Mouse (Mus musculus): ENCODE measurements at regions not wholly inside any gene's neighbourhood (a gene's known extent, or its start where the extent isn't known, plus 50 kb on each side); places are given as distances from the start of the nearest gene placed in this dataset.

DNA sequence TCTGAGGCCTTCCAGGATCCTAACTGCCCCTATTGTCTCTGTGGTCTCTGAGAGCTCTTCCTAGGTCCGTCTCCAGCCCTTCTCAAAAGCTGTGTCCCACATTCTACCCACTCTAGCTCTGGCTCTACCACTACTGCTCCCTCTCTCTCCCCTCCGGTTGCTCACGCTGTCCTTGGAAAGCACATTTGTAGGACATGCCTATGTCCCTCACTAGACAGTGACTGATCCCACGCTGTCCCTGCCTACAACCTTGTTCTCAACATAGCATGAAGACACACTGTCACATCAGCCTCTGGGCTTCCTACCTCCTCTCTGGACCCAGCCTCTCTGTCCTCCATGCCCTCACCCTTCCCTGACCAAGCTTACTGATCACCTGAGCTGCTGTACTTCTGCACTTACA, 148.5 kb upstream of the Klf14 start:
- DNase-seq (ENCODE audit: low read depth, low spot score), result no peak

DNA sequence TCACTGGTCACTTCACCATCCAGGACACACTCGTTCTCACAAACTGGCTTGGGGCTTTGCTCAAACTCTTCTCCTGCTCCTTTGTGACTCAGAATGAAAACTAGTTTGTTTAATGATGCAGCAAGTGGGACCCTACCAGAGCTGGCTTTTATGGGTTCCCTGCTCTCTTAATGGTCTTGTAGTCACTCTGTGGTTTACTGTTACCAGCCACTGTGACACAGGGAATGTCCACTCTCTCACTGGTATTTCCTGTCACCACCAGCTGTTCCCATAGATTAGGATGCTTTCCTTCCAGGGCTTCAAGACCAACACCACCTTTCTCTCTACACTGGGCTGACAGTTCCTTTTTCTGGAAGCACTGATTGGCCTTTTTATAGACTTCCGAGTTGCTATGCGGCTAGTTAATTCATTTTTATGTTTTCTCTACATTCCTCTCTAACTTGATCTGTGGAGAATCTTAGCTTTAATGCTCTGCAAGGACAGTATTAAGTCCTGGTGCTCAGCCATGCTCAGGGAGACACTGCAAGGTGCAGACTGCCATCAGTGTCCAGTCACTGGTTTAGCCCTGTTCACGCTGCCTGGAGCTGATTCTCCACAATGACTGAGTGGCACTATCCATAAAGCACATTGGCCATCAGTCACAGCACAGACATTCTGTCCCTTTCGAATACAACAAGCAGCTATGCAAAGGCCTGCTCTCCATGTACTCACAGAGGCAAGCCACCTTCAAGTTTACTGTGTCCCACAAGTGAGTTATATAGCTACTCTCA, 149.2 kb upstream of the Klf14 start:
- DNase-seq (ENCODE audit: low read depth, low spot score), result no peak

DNA sequence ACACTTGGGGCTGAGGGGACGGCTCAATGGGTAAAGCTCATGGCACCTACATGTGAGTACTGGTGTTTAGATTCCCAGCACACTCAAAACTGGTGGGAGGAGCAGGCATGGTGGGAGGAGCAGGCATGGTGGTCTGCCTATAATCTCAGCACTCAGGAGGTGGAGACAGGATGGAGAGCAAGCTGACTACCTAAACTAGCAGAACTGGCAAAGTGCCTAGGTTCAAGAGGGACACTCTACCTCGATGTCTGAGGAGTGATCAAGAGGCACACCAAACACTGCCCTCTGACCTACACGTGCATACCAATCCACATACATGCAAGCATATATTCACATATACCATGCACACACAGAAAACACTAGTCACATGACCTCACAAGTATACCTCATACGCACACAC, 150.7 kb upstream of the Klf14 start:
- DNase-seq (ENCODE audit: low read depth, low spot score), result no peak

DNA sequence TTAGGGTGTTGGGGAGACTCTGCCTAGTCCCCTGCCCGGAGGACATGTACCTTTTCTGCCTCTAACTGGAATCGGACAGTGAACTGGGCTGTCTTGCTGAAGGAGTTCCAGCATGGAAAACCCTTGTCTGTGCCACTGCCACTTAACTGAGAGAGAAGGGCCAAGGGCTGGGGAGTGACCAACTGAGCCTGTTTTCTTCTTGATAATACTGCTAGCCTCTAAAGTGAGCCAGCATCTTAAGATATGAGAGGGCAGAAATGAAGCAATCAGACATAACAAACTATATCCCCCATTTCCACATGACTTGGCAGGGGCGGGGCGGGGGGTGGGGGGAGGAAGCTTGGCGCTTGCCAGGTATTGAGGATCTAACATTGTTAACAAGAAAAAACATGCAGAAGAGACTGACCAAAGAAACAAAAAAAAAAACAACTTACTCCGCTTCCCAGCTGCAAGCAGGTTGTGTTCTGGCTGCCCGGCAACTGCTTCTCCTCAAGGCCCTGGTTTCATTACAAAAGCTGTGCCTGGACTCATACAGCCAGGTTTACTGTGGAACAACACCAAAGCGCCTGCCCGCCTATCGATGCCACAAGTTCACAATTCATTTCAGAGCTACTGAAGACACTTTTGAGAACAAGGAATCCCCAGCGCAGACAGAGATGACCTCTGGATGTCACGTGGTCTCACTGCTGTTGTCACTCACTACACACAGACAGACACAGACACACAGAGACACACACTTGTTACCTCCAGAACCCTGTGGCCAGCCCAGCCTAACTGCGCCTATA, 153.6 kb upstream of the Klf14 start:
- DNase-seq (ENCODE audit: low read depth, low spot score), result no peak

DNA sequence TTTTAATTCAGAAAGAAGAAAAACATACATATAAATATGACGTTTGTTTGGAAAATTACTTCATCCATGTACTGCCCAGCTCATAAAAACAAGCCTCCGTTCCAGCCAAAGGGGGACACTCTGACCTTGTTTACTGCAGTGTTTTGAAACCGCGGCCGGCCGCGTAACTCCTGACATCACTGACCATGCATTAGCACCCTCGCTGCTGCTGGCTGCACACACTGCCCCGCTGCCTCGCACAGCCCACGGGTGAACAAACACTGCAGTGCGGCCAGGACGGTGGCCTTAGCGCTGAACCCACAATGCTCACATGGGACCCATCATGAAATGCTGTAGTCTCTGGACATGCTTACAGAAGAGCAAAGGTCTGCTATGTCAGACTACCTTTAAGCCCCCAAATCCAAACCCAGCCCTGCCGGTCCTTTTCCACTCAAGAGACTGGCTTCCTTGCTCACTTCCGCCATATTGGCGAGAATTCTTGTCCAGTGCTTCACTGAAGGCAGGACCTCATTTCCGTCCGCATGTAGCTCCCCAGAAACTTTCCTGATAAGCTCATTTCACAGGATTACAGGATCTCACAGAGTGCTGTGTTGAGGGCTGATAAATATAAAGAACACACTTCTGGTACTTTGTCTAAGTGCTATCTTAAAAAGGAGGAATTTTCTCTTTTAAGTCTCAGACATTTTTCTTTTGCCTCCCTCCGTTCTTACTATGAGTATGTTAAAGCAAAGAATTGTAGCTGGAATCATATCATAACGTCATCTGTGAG, 154.9 kb upstream of the Klf14 start:
- no peak for DNase-seq (ENCODE audit: low read depth, low spot score)

DNA sequence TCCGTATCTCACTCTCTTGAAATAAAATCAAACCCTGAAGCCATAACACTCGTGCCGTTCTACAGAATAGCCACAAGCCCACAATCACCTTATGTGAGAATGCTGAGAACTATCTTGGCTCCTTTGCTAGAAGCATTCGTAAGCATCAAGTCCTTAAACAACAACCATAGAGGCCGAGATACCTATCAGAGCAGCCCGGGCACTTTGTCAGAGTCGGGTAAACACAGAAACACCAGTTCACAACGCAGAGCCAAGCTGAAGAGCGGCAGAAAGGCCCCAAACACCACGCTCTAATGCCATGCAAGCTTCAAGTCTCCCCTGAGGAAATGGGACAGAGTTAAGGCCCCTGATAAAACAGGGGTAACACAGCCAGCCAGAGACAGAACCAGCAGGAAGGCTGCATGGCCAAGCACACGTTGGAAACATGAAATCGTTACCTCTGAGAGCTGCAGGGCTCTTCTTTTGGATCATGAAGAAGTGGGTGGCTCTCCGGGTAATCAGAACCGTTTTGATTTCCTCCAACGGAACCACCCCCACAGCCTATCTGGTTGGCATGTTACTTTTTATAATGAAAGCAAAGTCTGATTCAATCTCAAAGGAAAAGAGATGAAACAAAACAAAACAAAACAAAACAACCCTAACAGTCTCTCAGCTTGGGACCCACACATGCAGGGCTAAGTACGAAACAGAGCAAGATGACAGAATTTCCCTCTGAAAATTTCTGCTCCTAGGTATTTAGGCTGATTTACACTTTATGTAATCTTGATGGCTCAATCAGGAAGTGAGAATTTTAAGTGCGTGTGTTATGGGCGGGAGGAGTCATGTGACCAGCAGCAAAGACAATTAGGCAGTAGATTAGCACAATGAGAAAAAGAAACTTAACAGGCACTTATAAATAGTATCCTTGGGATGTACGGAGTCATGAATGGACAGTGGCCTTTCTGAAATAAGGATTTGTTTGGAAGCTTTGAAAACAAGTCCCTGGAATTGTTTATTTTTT, 155.8 kb upstream of the Klf14 start:
- no peak for DNase-seq (ENCODE audit: low read depth, low spot score)

DNA sequence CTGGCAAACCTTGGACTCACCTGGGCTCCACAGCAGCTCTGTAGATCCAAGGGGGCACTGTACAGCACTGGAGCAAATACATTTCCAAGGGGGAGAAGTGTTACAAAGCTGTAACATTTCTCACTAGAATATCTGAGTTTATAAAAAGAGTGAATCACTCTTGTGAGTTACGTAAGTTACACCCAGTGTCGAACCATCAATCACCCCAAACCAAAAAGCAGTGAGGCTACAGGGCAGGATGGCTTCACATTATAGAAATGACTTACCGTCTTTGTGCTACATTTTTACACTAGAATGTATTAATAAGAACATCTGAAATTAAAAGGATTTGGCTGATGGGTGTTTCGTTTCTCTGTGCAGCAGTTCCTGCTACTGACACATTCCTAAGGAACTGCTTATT, 156.7 kb upstream of the Klf14 start:
- DNase-seq (ENCODE audit: low read depth, low spot score), result no peak

DNA sequence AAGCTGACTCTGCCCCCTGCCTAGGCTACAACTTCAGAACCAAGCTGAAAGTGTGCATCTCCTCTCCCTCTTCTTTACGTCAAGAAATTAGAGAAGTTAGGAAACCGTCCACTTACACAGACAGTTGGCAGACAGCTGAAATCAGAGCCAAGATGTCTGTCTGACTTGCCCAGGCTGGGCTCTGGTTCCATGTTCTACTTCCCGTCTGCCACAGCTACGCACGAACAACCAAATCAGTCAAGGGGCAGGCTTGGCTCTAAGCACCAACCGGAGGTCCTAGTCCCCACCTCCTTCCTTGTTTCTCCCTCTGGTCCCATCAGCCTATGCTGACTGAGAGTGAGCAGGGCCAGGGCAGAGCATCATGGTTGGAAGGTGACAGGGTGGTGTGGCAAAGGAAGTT, 157.5 kb upstream of the Klf14 start:
- no peak for DNase-seq (ENCODE audit: low read depth, low spot score)

DNA sequence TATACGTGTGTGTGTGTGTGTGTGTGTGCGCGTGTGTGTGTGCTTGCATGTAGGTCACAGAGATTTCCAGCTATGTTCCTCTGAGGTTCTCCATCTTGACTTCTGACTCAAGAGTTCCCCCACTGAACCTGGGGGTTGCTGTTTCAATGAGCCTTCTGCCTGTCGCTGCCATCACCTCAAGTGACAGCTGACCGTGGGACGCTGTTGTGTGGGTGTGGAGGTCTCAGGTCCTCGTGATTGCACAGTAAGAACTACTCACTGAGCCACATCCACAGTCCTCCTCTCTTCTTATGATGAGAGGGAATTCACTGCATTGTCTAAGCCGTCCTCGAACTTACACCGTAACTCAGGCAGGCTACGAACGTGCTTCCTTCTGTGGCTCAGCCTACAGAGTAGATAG, 158.8 kb upstream of the Klf14 start:
- no peak for DNase-seq (ENCODE audit: low read depth, low spot score)

DNA sequence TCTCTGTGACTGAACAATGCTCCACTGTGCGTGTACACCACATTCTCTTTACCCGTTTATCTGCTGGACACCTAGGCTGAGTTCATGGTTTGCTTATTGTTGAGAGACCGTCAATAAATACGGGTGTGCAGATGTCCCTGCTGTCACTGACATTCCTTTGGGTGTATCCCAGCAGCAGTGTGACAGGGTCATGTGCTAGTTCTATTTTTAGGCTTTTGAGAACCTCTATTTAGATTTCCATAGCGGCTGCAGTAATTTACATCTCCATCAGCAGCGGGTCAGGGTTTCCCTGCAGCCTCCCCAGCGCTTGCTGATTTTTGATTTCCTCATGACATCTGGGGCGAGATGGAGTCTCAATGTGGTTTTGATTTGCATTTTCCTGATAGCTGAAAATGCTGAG, 162.1 kb upstream of the Klf14 start:
- no peak for DNase-seq (ENCODE audit: low read depth, low spot score)

DNA sequence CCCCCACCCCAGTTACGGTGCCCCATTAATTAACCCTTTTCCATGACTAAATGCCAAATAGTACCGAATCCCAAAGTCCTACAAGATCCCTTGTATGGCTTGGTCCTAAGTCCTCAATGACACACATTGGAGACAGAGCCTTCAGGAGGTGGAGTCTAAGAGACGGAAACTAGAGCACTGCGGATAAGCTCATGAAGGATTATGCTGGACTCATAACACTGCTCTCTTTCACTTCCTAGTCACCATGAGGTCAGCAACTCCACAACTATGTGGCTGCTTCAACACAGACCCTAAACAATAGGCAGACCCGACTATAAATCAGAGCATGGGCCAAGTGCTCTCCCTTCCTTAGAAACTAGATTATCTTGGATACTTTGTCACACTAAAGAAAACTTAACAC, 164.0 kb upstream of the Klf14 start:
- no peak for DNase-seq (ENCODE audit: low read depth, low spot score)

DNA sequence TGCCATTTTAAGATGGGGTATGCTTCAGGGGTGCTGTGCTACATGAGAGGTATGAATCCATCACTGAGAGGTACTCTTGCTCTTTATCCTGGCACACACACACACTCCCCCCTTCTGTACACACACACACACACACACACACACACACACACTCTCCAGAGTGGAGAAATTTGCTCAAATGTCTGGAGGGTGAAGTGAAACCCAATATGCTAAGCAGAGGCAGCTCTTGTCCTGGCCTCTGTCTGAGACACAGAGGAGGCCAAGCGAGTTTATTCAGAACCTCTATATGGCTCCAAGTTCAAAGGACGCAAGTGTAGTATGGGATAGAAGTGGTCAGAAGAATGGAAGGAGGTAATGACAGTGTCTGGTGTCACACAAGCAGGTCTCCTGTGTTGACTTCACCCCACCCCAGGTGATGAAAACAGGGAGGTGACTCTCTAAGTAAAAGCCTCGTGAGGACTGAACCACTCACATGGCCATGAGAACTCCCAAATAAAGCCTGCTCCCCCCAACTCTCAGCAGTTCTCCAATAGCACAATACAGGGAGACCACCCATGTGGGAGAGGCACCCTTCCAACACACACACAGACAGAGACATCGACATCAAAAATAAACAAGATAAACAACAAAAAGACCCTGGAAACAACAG, 164.6 kb upstream of the Klf14 start:
- DNase-seq (ENCODE audit: low read depth, low spot score), result no peak

DNA sequence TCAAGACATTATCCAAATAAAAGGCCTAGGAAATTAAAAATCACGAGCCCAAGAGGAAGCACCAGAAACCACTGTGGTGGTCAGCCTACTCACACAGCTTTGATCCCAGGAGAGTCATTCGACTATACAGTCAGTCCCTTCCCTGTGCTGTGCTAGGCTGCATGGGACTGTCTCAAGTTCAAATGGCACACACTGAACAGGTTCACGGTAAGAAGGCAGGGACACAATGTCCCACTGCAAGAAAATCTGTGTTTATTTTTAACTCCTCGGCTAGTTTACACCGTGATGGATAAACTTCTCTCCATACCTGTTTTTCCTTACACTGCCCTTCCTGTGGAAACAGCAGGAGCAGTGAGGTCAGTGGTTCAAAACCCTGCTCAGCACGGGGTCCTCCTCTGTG, 165.2 kb upstream of the Klf14 start:
- DNase-seq (ENCODE audit: low read depth, low spot score), result no peak

DNA sequence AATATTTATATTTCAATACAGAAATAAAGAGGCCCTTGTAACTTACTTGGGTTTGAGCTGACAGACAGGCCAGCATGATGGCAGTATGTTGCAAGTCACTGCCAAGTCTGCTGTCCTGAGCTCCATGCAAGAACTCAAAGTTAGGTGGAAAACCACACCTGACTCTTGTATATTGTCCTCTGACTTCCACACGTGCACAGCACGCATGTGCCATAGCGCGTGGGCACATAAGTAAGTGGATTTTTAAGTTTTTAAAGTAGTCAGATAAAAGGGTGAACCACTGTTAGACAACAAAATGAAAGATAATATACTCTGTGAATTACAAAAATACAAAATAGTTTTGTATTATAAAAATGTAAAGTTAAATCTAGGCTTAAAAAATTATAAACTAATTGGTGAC, 166.0 kb upstream of the Klf14 start:
- no peak for DNase-seq (ENCODE audit: low read depth, low spot score)

DNA sequence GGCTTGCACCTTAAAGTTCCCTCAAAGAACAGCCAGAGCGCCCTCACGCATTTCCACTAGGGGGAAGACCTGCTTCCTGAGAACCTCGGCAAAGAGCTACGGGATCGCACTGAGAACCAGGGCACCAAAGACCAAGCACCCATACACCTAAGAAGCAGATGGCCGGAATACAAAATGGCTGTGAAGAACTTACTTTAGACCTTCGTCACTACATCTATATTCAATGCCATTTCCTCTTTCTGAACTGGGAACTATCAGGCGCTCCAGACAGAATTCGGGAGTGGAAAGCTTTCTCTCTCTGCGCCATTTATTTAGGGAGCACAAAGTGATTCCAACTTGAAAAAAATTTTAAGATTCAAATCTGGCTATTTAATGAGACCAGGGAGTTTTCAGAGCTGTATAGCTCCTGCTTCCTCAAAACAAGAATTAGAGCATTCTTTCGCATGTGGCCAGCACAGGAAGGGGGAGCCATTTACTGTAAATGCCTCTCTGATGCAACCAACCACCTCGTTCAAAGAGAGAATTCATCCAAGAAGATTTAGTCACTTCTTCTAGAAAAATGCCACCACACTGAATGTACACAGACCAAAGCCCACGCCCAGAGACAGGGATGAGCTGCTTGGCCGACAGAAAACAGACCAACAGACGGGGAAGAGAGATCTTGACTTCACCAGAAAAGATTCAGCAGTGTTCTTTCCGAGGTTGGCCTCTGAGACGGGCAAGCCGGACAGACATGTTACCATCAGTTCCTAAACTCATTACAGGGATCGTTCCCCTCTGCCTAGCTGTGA, 166.6 kb upstream of the Klf14 start:
- DNase-seq (ENCODE audit: low read depth, low spot score), result no peak

DNA sequence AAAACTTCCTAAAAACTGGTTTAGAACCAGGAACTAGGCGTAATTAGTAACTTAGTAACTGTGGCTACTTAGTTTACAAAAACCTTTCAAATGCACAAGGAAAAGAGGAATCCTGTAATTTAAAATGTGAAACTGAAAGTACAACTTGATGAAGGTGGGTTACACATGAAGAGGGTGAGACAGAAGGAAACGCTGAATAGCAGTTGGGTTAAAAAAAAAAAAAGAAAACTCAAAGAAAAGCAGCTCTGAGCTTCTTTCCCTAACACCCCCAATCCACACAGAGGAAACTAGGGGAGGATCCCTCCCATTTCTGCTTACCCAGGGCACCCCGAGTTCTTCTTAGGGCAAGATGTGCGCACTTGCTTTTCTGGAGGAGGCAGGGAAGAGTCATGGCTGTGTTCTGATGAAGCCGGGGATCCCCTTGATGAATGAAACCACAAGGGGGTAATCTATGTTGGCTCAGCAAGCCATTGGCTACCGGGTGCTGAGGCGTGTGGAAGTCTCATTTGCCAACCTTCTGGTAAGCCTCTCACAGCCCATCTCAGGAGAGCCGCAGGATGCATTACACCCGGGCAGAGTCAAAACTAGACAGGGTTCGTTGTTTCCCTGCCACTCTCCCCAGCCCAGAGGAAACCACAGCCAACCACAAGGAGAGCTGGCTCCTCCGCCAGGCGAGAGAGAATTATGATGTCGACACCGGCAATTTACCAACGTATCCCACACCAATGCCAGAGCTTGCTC, 167.4 kb upstream of the Klf14 start:
- DNase-seq (ENCODE audit: low read depth, low spot score), result no peak

DNA sequence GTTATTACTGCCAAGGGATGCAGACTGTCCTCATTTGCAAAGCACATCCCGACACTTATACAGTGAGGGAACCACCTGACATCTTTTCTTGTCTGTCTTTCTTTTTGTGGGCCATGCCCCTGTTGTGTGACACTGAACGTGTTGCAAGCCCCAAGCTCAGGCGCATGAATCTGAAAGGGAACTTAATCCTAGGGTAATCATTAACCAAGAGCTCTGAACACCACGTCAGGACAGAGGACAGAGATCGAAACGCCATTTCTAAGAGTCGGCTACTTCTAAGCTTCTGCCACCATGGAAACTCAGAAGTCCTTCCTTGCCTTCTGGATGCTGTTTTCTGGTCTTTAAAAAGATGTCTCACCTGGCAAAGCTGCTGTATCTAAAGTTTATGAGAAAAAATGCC, 170.3 kb upstream of the Klf14 start:
- no peak for DNase-seq (ENCODE audit: low read depth, low spot score)

DNA sequence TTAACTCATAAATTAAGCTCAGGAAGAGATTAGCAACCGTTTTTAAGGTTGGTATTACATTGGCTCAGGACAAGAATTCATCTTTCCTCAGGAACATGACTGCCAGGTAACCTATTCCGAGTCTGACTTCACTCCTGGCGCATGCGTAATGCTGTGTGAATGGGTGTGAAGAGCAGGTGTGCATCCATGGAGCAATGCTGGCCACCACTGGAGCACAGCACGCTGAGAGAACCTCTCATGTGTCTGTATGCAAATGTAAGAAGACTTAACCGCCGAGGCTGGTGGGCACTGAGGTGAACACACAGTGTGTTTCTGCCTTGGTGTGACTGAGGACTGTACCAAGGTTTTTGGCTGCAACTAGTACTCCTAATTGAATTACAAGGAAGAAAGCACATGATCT, 171.1 kb upstream of the Klf14 start:
- DNase-seq (ENCODE audit: low read depth, low spot score), result no peak

DNA sequence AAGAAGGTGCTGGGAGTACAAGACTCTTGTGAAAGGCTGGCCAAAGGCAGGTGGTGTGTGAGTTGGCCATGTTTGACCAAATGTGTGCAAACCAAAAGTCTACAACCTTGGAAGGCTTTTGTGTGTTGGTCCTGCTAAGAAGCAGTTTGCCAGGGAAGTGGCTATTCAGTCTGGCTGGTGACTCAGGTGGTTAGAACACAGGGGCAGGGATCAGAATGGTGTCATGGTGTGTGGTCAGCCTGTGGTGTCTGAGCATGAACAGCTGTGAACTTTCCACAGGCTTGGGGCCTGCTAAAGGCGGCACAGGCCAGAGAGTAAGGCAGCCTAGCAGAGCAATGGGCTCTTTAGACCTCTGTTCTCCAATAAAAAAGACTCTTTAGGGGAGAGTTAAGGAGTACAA, 171.6 kb upstream of the Klf14 start:
- DNase-seq (ENCODE audit: low read depth, low spot score), result no peak
